Mouse (Mus musculus) heart, adult 9 months (tissue): ENCODE measurements around the gene Lonp2.

Experiments
- DNase-seq, 2 experiments: peaks; one replicate each; pipeline ENCODE4 v3.0.0; 2022; ENCODE audit warnings: low spot score in 2 of 2

Lonp2 gene

GRCm38 (mm10) chr8:86712594-86712993 lies 88.8 kb downstream of the Lonp2 start:
- no peak for DNase-seq

GRCm38 (mm10) chr8:86713407-86714188 lies 89.8 kb downstream of the Lonp2 start:
- no peak for DNase-seq

- DNase-seq: no peak
These were observed 94.6 kb downstream of the Lonp2 start for GRCm38 (mm10) chr8:86718332-86718994.

- no peak for DNase-seq
These were observed 95.5 kb downstream of the Lonp2 start for GRCm38 (mm10) chr8:86719368-86719767.

GRCm38 (mm10) chr8:86720756-86721459 lies 97.1 kb downstream of the Lonp2 start:
- no peak for DNase-seq

GRCm38 (mm10) chr8:86721490-86721889 lies 97.6 kb downstream of the Lonp2 start:
- no peak for DNase-seq

GRCm38 (mm10) chr8:86726959-86727358 lies 103.1 kb downstream of the Lonp2 start:
- DNase-seq: no peak

- peak in 1 of 2 experiments; percentile 20 for DNase-seq
These were observed 104.5 kb downstream of the Lonp2 start for GRCm38 (mm10) chr8:86728224-86728950.

GRCm38 (mm10) chr8:86730303-86730702 lies 106.5 kb downstream of the Lonp2 start:
- no peak for DNase-seq

GRCm38 (mm10) chr8:86730860-86731259 lies 107.0 kb downstream of the Lonp2 start:
- DNase-seq: no peak

- DNase-seq: no peak
These were observed 110.3 kb downstream of the Lonp2 start for GRCm38 (mm10) chr8:86734171-86734570.

- no peak for DNase-seq
These were observed 111.1 kb downstream of the Lonp2 start for GRCm38 (mm10) chr8:86734954-86735353.

- no peak for DNase-seq
These were observed 111.7 kb downstream of the Lonp2 start for GRCm38 (mm10) chr8:86735446-86736111.

- DNase-seq: no peak
These were observed 117.1 kb downstream of the Lonp2 start for GRCm38 (mm10) chr8:86740899-86741298.

GRCm38 (mm10) chr8:86741627-86742026 lies 117.8 kb downstream of the Lonp2 start:
- DNase-seq: no peak

- no peak for DNase-seq
These were observed 118.9 kb downstream of the Lonp2 start for GRCm38 (mm10) chr8:86742605-86743345.

GRCm38 (mm10) chr8:86744313-86745220 lies 120.7 kb downstream of the Lonp2 start:
- DNase-seq: no peak

- DNase-seq: peak; percentile 72 to 74
These were observed 121.5 kb downstream of the Lonp2 start, which contains the start of the genes Gm10638 and Siah1a for GRCm38 (mm10) chr8:86745221-86745934. Gm10638 (plus strand) TSS chr8:86745699. Siah1a (minus strand) TSS chr8:86745934.
